Mouse (Mus musculus): ENCODE results near the gene Cttnbp2.

The Cttnbp2 gene

DNA sequence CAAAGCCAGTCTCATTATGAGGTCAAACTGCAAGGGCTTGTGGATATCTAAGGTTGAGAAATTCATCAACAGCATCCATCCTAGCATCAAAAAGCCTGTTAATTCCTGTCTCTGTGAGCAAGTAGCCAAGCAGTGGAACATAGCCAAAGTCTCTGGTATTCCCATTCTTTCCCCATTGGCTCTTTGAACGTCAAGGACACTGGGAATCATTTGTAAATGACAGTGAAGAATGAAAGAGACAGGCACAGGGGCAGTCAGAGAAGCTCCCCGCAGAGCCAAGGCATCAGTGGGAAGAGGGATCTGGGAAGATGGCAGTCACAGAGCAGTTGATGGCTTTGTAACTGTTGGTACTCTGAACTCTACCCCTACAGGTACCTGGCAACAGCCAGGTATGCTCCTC lies 46.9 kb downstream of the Cttnbp2 start:
- no peak for DNase-seq (ENCODE audit: low spot score)

DNA sequence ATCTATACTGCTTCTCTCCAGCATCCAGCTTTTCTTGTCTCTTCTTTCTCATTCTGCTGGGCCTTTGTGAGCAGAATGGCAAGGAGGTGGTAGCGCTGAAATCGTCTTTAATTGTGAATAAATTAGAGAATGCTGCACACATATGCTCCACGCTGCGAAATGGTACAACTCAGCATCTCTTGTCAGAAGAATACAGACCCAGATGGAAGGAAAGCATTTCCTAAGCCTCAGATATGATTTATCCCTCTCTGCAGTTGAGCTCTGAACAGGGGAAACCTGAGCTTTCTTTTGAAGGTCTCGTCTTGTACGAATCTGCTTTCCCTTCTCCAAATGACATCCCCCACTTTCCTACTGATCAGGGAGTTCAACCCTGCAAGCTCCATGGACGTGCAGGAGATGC lies 48.4 kb downstream of the Cttnbp2 start:
- no peak for DNase-seq (ENCODE audit: low spot score)

DNA sequence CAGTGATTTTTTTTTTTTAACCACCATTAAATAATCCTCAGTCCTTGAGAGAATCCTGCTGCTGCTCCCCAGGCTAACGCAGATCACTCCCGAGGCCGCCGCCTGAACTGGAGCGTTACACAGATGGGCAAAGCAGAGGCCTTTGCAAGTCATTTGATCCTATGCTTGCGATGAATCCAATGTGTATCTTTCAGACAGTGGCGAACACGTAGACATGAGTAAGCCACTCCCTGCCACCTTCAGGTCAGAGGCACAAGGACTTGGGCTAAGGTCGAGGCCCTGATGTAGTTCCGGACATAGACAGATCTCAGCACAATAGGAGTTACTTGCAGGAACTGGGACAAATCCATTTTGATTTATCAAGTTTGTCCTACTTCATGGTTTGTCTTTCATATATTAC lies 49.0 kb downstream of the Cttnbp2 start:
- DNase-seq (ENCODE audit: low spot score): no peak

DNA sequence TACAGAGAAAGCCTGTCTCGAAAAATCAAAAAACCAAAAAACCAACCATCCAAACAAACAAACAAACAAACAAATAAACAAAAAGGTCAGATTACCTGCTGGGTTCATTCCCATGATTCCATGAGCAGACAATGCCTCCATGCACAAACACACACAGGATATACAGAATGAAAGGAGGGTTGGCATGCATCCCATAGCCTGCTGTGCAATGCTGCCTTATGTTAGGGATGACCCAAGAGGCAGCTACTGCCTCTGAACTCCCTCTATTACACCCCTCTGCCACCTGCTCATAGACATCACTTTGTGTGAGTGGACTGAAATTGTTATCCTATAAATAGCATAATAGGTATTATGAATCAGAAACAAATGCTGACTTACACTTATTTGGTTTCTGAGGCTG lies 55.0 kb downstream of the Cttnbp2 start:
- no peak for DNase-seq (ENCODE audit: low spot score)

DNA sequence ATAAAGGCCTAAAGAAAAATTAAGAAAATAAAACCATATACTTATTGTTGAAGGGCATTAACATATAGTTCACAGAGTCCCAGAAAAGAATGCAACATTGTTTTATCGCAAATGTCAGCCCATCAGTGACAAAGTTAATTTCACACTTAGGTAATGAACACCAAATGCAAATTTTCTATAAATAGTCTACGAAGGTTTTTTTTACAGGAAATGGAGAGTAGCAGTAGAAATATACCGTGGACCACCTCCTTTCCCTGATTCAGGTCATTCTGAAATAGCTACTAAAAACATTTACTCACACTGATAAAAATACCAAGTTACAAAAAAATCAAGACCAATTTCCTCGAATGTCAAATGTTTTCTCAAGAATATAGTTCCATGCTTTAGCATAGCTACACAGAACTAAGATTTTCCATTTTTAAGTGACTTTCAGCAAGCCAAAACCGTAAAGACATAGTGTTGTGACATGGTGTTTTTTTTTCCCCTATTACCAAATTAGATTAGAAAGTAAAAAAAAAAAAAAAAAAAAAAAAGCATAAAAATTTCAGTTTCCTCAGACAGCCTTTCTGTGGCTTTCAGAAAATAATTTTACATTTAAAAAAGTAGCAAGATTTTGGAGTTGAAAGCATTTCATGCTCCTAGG lies 64.0 kb downstream of the Cttnbp2 start:
- DNase-seq (ENCODE audit: low spot score): no peak

DNA sequence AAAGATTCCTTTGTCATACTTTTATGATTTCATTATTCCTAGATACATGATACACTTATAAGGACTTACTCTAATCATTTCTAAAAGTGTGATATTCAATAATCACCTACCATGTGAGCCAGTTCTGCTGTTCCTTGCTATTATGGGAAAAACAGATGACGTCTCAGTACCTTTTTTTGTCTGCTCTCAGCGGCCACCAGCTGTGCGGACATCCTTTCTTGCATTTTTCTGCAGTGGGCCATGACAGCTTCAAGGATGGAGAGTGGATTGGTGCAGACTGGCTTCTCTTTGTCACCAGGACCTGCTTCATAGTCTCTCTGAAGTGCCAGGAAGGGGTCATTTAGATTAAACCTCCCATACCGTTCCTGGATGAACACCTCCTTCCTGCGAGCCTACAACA lies 66.6 kb downstream of the Cttnbp2 start:
- no peak for DNase-seq (ENCODE audit: low spot score)

DNA sequence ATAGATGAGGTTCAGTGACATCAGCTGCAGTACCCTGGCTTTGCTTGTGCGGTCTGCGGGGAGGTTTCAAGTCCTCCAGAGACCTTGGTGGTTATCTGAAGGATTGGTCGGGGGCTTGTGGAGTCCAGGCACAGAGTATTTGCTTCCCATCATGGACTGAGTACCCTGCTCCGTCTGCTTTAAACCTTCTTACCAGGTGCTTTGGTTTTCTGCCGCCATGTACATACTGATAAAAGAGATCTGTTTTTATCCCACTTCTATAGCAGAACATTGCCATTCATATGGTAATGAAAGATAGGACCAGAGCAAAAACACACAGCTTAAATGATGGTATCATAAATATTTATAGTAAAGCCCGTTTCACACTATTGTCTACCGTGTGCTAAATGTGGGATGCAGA lies 67.7 kb downstream of the Cttnbp2 start:
- DNase-seq (ENCODE audit: low spot score): no peak

DNA sequence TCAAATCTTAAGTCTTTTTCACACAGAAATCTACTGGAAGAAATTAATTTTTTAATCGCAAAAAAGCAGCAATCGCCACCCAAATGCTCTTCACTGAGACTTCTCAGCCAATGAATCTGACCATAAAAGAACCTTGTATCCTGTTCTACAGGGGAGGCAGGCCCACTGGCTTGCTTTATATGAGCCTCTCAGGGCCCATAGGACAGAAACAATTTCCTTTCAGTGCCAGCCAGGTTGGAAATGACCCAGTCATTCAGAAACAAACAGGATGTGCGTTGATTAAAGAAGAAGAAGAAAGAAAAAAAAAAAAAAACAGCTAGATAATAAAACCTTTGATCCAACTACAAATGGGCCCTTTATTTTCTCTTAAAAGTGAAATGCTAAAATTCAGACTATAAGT lies 68.3 kb downstream of the Cttnbp2 start:
- no peak for DNase-seq (ENCODE audit: low spot score)

DNA sequence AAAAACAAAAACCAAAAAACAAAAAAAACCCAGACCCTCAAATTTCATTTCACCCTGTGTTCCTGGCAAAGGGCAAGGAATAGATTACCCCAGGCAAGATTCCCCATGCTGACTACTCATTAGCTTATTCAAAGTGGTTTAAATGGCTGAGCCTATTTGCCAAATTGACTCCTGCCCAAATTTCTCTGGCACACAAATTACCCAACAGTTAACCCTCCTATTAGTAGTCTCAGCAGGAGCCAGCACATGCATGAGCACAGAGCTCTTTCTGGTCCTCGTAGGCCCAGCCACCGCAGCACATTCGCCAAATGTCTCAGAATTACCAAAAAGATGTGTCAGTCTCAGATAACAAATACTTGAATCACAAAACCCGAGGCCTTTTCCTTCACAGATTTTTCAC lies 68.9 kb downstream of the Cttnbp2 start:
- DNase-seq (ENCODE audit: low spot score): no peak

DNA sequence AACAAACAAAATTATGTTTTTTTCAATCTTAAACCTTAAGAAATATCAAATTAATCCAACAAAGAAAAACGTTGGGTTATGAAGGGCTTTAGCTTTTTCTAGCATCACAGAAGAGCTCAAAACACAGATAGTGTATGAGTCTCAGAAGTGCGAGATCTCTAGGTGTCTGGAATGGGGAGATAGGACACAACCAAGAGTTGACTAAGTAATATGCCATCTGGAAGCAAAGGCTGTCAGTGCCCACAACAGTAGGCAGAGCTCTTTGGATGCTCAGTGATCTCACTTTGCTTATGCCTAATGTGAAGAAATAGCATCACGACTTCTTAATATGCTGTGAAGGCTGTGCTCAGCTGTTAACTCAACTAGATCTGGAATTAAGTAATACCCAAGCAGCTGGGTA lies 72.3 kb downstream of the Cttnbp2 start:
- no peak for DNase-seq (ENCODE audit: low spot score)

DNA sequence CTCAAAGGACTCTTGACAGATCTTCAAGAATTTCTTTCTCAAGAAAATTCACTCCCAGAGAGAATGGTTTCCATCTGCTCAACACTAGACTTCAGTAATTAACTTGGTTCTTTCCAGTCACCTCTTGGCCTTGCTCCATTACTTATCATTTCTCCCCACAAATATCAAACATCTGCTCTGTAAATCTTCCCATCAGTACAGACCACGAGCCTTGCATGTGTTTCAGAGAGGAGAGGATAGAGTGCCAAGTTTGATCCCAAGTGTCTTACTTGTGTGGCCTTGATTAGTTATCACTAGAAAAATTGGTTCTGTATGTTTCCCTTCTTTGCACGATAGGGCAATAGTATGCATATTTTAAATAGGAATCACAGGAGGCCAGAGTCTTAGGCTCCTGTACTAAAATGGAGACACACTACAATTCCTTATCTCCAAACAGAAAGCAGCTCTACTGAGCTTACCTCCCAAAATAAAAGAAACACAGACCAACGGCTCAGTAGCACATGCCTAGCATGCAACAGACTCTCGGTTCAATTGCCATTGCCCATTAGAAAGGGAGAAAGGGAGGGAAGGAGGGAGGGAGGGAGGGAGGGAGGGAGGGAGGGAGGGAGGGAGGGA lies 73.6 kb downstream of the Cttnbp2 start:
- no peak for DNase-seq (ENCODE audit: low spot score)

DNA sequence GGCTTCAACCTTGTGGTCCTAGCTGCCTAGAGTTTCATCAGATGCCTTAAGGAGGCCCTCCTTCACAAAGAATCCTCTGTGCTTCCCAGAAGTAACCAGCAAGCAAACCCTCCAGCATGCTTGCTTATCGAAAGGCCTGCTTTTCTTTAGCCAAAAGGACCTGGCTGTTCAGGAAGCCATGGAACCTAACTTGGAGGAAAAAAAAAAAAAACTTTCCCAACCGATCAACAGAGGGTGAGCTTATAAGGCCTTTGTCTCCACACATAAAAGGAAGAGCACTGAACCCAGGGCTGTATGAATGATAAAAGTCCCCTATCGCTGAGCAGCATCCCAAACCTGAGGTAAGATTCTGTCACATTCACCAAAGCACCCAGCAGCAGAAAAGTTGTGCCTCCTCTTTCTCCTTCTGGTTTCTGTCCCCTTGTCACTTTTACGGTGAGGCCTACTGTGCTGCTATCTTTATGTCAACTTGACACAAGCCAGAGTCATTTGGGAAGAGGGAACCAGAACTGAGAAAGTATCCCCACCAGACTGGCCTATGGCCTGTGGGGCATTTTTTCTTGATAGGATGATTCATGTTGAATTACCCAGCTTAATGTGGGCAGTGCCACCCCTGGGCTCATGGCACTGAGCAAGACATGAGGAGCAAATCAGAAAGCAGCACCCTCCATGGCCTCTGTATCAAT lies 78.4 kb downstream of the Cttnbp2 start:
- no peak for DNase-seq (ENCODE audit: low spot score)

DNA sequence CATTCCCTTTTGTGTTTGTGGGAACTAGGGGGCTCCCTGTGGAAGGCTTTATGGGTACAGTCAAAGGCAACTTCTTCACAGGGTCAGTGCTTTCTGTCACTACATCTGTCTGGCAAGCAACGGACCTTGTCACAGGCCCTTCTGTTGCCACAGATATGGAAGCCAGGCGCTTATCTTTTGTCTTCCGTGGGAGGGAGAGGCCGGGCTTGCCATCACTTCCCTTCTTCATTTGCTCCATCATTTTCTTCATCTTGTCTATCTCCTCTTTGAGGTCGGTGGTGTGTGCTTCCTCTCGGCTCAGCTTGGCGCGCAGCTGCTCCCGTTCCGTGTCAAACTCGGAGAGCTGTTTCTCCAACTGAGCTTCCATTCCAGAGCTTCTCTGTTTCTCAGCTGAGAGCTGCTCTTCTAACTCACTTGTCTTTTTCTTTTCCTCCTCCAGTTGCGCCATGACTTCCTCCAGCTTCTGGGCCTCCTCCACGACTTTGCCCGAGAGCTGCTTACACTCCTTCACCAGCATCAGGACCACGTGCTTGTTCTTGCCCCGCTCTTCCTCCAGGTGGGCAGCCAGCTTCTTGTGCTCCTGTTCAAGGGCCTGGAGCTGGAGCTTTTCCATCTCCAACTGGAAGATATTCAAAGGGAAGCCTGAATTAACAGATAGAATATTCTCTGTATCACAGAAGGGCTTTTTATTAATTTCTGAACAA lies 79.7 kb downstream of the Cttnbp2 start:
- no peak for DNase-seq (ENCODE audit: low spot score)

DNA sequence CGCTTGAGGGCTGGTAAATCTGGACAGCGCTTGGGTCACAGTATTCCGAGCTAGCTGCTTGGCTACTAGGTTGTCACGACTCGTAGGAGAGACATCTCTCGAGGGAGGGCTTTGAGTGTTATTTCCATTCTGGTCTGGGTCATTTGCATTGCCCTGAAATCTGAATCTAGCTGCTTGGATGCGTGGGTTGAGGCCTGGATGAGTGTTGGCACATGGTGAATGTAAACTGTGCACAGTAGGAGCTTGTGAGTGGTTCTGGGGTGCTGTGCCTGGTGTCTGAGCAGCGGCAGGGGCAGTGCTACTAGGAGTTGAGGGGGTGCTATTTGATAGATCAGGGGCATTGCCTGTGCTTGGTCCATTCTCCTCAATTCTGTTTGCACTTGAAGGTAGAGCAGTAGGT lies 80.3 kb downstream of the Cttnbp2 start:
- no peak for DNase-seq (ENCODE audit: low spot score)

DNA sequence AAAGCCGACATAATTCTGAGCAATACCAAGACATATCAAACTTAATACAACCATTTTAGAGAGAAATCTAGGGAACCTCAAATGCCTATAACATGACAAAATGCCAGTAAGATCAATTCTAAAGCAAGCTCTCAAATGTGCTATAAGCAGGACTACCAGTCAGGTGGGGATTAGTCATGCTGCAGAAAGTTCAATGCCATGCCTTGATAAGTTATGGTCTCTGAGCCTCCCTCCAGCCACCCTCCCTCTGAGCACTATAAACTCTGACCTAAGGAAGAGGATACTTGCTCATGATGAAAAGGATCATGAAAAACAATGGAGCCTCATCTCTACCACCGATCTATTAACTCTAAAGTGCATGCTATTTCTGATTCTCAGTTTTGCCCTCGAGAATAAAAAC lies 82.3 kb downstream of the Cttnbp2 start:
- DNase-seq (ENCODE audit: low spot score): no peak

DNA sequence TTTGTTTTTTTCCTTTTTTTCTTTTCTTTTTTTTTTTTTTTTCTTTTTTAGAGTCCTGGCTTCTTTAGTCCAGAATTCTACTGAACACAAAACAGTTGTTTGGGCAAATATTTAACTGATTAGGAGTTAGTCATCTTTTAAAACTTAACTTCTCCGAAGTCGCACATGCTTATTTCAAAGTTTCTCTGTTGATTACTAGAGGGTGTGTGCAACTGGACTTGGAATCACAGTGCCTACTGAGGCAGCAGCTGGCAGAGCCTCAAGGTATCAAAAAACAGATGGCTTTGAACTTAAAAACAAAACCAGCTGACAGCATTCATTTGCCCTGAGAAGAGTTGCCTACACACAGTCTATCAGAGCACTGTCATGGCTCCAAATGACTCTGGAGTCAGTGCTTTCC lies 82.8 kb downstream of the Cttnbp2 start:
- no peak for DNase-seq (ENCODE audit: low spot score)

DNA sequence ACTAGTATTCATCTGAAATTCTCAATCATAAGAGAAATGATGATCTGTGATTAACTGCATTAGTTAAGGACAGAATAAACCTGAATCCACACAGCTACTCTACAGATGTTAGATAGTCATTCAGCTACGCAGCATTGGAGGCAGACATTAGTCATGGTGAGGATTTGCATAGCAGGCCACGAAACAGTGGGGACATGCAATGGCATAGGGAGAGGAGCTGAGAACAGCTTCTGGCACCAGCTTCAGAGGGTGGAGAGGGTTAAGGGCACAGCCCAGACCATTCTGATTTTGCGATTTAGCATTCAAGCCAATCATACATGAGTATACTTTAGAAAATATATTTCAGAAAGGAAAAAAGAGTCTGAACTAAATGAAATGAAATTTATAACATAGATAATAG lies 84.6 kb downstream of the Cttnbp2 start:
- DNase-seq (ENCODE audit: low spot score): no peak

DNA sequence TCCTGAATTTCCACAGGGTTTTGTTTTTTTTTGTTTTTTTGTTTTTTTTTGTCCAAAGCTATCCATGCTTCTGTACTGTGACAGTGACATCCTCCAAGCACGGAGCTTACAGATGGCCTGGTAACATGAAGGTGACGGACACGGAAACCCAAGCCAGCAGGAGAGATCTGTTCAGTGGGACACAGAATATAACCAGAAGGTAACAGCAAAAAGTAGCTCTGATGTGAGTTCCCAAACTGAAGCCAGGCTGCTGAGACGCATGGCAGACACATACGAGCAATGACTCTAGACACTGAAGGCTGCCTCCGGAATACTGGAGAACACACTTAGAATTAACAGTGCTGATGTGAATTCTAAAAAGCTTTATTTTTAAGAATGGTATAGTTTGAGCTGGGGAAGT lies 89.8 kb downstream of the Cttnbp2 start:
- DNase-seq (ENCODE audit: low spot score): no peak

DNA sequence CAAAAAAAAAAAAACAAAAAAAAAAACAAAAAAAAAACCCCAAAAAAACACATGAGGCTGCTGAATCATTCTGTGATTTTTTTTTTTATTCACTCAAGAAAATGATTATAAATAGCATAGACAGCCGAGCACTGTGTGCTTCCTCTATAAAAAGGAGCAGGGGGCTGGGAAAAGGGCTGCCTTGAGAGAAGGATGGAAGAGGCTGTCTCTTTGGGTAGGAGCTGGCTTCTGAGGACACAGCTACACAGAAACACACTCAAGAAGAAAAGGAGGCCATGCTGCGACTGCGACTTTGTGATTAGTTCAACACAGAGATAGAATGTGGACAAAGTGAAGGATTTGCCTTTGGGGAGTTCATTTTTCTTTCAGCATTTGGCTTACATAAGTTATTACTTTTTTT lies 90.3 kb downstream of the Cttnbp2 start:
- DNase-seq (ENCODE audit: low spot score): no peak

DNA sequence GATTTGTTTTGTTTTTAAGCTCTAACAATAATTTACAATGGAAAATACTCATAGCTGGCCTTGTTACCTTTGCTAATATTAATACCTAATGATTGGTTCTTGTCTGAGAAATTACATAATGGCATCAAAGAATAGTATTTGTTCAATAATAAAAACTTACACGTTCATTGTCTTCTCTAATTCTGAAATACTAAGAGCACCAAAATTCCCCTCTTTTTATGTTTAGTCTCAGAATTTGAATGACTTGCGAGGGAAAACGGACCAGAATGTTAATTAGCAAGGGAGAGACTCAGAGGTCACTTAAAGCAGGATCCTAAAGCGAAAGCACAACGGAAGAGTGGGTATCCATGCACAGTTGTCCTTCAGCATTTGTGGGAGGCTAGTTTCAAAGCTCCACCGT lies 91.5 kb downstream of the Cttnbp2 start:
- DNase-seq (ENCODE audit: low spot score): no peak

DNA sequence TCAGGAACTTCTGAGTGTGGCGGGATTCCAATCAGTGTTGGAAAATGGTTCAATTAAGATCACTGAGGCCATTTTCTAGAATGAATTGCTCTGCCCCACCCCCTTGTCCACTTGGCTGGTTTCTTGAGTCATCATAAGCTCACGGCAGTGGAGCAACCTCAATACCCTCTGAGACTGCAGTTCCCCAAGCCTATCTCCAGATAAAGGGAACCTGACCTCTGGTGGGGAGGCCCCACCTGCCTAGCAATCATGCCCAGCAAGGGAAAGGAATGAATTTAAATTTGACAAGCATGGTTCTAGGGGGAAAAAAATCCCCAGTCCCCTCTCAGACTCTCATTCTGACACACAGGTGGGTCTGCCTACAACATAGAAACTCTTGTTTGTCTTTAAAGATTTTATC lies 93.1 kb downstream of the Cttnbp2 start:
- no peak for DNase-seq (ENCODE audit: low spot score)

DNA sequence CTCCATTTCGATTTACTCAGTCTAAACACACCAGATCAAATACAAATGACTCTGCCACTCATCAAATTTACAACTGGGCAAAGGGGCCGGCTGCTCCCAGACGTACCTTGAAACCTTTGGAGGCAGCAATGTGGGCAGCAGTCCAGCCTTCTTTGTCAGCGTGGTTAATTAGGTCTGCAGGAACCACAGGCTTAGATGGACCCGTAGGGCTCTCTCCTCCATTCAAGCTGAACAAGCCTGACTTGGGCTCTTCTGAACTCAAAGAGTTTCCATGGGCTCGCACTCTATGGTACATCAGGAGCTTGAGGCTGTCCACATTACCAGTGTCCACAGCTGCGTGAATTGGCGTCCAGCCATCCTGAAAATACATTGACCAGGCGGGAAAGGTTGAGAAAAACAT lies 94.0 kb downstream of the Cttnbp2 start:
- DNase-seq (ENCODE audit: low spot score): no peak

DNA sequence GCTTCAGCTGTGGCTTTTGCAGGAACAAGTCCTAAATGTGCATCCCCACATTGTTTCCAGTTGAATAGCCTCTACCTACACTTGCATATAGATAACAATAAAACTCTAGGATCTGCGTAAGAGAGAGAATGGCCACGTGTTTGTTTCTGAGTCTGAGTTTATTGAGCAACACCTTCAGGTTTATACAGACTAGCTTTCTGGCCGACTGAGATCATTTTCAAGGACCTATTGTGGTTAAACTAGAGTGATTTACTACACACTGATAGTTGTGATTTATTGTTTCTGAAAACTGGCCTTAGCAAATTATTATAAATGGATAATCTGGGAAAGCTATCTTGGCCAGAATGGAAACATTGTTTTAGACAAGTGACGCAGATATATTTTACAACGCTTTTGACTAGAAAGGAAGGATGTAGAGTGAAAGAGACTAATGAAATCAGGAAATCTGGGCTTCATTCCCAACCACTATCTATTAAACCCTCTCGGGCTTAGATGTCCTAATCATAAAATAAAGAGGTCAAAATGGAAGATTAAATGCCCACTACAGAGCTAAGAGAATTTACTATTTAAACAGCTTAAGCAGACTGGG lies 96.7 kb downstream of the Cttnbp2 start:
- no peak for DNase-seq (ENCODE audit: low spot score)

Data from retina, embryonic 14.5 days (tissue).